Mouse (Mus musculus): Measurements from ENCODE around the gene Vav1.

DNA sequence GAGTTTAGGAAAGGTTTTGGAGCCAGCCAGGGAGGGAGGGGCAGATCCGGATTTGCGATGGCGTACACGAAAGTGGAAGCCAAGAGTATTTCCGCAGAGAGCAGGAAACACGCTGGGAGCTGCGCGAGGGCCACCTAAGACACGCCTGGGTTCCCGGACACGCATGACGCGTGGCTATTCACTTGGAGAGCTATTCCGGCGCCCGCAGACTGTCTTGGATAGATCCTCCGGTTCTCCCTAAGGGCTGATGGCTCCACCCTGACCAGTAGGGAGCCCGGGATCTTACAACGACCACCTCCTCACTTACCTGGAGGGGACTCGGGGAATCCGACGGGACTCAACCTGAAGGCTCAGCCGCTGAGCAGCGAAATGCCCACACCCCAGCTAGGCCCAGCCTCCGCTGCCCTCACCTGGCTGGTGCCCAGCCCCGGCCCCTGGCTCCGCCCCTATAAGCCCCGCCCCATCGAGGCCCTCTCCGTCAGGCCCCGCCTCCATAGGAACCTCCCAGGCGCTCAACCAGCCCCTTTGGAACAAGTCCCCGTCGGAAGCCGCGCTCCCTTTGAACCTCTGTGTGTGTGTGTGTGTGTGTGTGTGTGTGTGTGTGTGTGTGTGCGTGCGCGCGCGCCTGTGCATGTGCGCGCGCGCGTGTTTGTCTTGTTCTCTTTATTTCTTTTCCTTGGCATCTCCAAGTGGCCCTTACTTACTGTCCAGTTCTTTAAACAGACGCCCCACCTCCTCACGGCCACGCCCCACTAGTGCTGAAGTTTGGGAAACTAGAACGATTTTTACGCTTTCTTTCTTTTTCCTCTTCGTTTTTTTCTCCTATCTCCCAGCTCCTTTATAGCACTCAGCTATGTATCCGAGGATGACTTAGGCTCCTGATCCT lies 3.5 kb upstream of the Vav1 start:
- TF ChIP-seq CTCF (IDR thresholded peaks at IDR 0.05; ENCODE audit: extremely low read depth, insufficient read depth, insufficient read length, insufficient replicate concordance), result no peak
- TF ChIP-seq POLR2A (IDR thresholded peaks at IDR 0.05; ENCODE audit: low read depth, low read length), result no peak; the same call in 1 of the 2 replicates
